Mouse (Mus musculus) thymus, adult 2 months (tissue): ENCODE measurements around the gene Calhm3. TPM values are rescaled to one million over a fixed set of nuclear protein-coding genes. Genes with fewer than 3 reads are reported as not detected.
A peak's percentile ranks its signal among the peaks of the same experiment; 100 is the strongest.

Experiments
- DNase-seq: peaks from one replicate; pipeline ENCODE4 v3.0.0; 2021
- H3K27ac ChIP-seq: fragments of 200-500 bp; 2 replicates; pipeline ENCODE4 v1.5.1; 2012; ENCODE audit warnings: low read length, control low read depth; ENCODE audit not compliant: control insufficient read depth, insufficient read depth
- H3K27me3 ChIP-seq: fragments of 200-500 bp; 2 replicates; pipeline ENCODE4 v1.6.1; 2012; ENCODE audit warnings: mild to moderate bottlenecking, low read length, moderate library complexity, mixed read lengths; ENCODE audit not compliant: control insufficient read depth, insufficient read depth
- H3K36me3 ChIP-seq: fragments of 200-500 bp; 2 replicates; pipeline ENCODE4 v1.6.1; 2012; ENCODE audit warnings: mild to moderate bottlenecking, low read length, moderate library complexity; ENCODE audit not compliant: control insufficient read depth, insufficient read depth
- H3K4me1 ChIP-seq: fragments of 200-500 bp; replicated peaks from 2 replicates; pipeline ENCODE4 v1.6.1; 2012; ENCODE audit warnings: low read length; ENCODE audit not compliant: control insufficient read depth, insufficient read depth
- H3K4me3 ChIP-seq: fragments of 200-500 bp; 2 replicates; pipeline ENCODE4 v1.5.1; 2012; ENCODE audit warnings: mild to moderate bottlenecking, low read length, control low read depth, moderate library complexity; ENCODE audit not compliant: control insufficient read depth, insufficient read depth
- CTCF ChIP-seq: fragments of 200-500 bp; IDR thresholded peaks from 2 replicates; pipeline ENCODE4 v1.5.1; 2012; ENCODE audit warnings: mild to moderate bottlenecking, control low read depth, low read length, moderate library complexity, borderline replicate concordance; ENCODE audit not compliant: control insufficient read depth, poor library complexity, insufficient read depth; ENCODE audit errors: extremely low read depth
- POLR2A ChIP-seq: fragments of 200-500 bp; IDR thresholded peaks from 2 replicates; pipeline ENCODE4 v1.6.1; 2012; ENCODE audit warnings: mild to moderate bottlenecking, low read length, control low read depth, moderate library complexity; ENCODE audit not compliant: control insufficient read depth, poor library complexity, insufficient read depth; ENCODE audit errors: extremely low read depth
- WGBS: fragments of 180-500 bp; shearing (Covaris S2); methylation state at CpG from one replicate; pipeline ENCODE4 v1.1.7; 2018; 5-methylcytosine and 5-hydroxymethylcytosine counted together
- polyA plus RNA-seq: library from polyadenylated mRNA; depleted of rRNA; stranded (reverse); fragments of >200 nt; gene quantifications from 2 replicates; pipeline ENCODE4 v1.2.3, GENCODE M21; 2012; rRNA removed

Gene Calhm3
- polyA plus RNA-seq, 1 experiment = 1.1 TPM

- peak; percentile 46 for DNase-seq
- Histone ChIP-seq H3K36me3 (peaks cover 9% of the 10 kb centered on the region), H3K27me3 (no peaks in the 10 kb centered on the region), H3K4me3 (no peak overlapping the region), H3K4me1 (no peaks in the 10 kb centered on the region), H3K27ac (no peak overlapping the region)
- 48% methylated on average over 2 of the region's 2 CpGs for WGBS
- TF ChIP-seq POLR2A (no peak), CTCF (no peak)
Measured at GRCm38 (mm10) chr19:47122802-47123201, 34.8 kb downstream of the Calhm3 start.

GRCm38 (mm10) chr19:47121054-47121453 is 36.5 kb downstream of the Calhm3 start:
- Histone ChIP-seq H3K27ac (no peak overlapping the region), H3K36me3 (peaks cover 9% of the 10 kb centered on the region), H3K27me3 (no peaks in the 10 kb centered on the region), H3K4me3 (no peak overlapping the region), H3K4me1 (no peaks in the 10 kb centered on the region)
- TF ChIP-seq POLR2A = no peak
- no peak for TF ChIP-seq CTCF
- WGBS = 38% methylated on average over 4 of the region's 4 CpGs
- peak; percentile 24 for DNase-seq

DNA sequence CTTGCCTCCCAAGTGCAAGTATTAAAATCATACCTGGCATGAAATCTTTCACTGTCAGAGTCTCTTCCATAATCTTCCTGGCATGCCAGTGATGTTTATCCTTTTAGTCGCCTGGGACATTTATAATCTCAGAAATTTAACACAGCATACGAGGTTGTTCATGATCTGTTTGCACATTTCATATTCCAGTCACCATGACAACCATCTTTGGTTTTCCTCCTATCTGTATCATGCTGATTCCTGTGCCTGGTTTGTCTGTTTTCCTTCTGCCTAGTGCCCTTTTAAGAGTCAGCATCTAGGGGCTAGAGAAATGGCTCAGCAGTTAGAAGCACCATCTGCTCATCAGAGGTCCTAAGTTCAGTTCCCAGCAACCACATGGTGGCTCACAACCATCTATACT is 38.9 kb downstream of the Calhm3 start:
- 96% methylated on average over 2 of the region's 2 CpGs for WGBS
- Histone ChIP-seq H3K27me3 (no peaks in the 10 kb centered on the region), H3K4me1 (no peaks in the 10 kb centered on the region), H3K36me3 (peaks cover 23% of the 10 kb centered on the region), H3K4me3 (no peak overlapping the region), H3K27ac (no peak overlapping the region)
- TF ChIP-seq CTCF = no peak
- no peak for TF ChIP-seq POLR2A
- DNase-seq = no peak

DNA sequence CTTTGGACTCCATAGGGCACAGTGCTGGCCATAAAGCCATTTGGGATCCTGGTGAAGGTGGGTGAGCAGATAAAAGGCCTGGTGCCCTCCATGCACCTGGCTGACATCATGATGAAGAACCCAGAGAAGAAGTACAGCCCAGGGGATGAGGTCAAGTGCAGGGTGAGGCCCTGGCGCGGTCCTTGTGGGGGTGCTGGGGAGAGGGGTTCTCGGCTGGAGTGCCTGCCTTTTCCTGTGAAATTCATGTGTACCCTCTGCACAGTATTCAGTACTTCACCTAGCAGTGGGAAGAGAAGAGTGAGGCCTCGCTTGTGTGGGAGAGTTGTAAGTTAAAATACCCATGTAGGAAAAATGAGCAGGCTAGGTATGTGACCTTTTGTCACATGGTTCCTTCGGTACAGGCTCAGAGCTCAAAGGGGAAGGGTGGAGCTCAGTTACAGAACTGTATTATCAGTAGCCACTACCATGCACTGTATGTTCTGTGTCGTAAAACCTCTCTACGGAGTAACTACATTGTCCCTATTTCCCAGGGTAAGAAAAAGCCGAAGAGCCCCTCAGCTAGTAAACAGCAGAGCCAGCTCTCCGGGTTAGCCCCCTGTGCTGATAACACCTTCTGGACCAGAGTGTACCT is 52.8 kb downstream of the Calhm3 start:
- H3K36me3 ChIP-seq = peaks cover 75% of the 10 kb centered on the region
- TF ChIP-seq POLR2A (no peak), CTCF (no peak)
- DNase-seq = no peak
- H3K4me3 ChIP-seq = no peak overlapping the region
- no peaks in the 10 kb centered on the region for H3K4me1 ChIP-seq
- H3K27ac ChIP-seq = no peak overlapping the region
- H3K27me3 ChIP-seq = no peaks in the 10 kb centered on the region
- 96% methylated on average over 9 of the region's 9 CpGs for WGBS

Other genes starting within 250 kb of the Calhm3 start
- gene Ina, start 143.1 kb downstream of the Calhm3 start, polyA plus RNA-seq = 0.24 and 0.30 TPM in 2 replicates
- 32.8 and 32.9 TPM in 2 replicates for gene Nt5c2, start 142.6 kb downstream of the Calhm3 start, polyA plus RNA-seq
- 13.9 and 19.2 TPM in 2 replicates for gene Pcgf6, start 106.9 kb downstream of the Calhm3 start, polyA plus RNA-seq
- gene Taf5, start 90.0 kb downstream of the Calhm3 start, polyA plus RNA-seq = 6.7 and 8.4 TPM in 2 replicates
- gene Usmg5, start 67.1 kb downstream of the Calhm3 start, polyA plus RNA-seq = 75.6 and 114 TPM in 2 replicates
- gene Pdcd11, start 67.0 kb downstream of the Calhm3 start, polyA plus RNA-seq = 11.5 and 13.2 TPM in 2 replicates
- 16.3 and 17.2 TPM in 2 replicates for gene Calhm2, start 19.5 kb downstream of the Calhm3 start, polyA plus RNA-seq
- gene Calhm1, start 13.5 kb downstream of the Calhm3 start, polyA plus RNA-seq = 0.13 TPM in 1 of 2 replicates, not detected in the other
- gene Neurl1a, start 21.1 kb upstream of the Calhm3 start, polyA plus RNA-seq = 1.6 and 2.0 TPM in 2 replicates